Mouse (Mus musculus): ENCODE measurements around the gene Lrrc74a.

Lrrc74a gene

GRCm38 (mm10) chr12:86719961-86720639 is 14.1 kb upstream of the Lrrc74a start:
- no peak for DNase-seq (ENCODE audit: low read depth, low spot score)

DNA sequence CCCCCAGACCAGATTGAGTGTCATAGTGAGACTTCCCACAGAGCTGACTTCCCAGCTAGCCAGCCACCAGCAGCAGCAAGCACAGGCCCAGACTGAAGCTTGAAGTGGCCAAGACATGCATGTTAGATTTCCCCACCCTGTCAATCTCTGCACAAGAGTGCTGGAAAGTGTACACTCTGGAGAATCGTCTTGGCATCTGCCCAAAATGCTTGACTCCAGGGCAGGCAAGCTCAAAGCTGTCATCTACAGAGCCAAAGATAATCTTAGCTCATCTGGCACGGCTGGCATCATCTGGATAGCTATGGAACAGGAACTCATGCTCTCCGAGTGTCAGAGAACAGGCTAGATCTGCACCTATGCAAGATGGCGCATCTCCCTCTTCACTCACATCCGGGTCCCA is 12.7 kb upstream of the Lrrc74a start:
- no peak for DNase-seq (ENCODE audit: low read depth, low spot score)

DNA sequence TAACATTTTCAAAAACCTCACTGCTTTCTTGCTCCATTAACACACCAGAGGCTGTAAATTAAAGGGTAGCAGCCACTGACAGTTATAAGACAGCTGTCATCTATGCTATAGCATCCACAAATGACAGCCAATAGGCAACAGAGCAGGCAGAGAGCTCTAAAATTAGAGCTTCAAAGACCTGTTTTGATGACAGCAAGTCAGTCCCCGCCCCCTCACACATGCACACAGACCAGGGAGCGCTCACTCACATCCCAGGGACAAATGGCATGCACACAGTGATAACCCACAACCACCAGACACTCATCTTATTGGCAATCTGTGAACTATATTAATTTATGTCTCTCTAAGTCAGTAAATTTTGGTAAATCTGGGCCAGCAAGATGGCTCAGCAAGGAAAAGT is 9.9 kb upstream of the Lrrc74a start:
- no peak for DNase-seq (ENCODE audit: low read depth, low spot score)

DNA sequence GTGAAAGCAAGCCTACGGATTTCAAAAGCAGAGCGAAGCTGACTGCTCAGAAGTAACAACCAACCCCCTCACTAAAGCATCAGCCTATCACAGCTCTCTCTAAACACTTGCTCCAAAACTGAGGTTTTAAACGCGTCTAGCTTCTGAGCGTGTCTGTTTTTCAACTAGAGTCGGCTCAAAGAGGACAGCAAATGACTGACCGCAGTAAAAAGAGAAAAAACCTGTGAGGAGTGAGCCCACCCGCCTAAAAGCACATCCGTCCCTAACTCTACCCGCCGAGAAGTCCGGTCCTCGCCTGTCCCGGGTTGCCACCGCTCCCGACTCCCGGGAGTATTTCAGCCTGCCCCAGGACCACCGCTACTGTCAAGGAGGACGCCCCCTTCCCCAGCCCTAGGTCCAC is 8.5 kb upstream of the Lrrc74a start:
- DNase-seq (ENCODE audit: low read depth, low spot score): no peak

- DNase-seq (ENCODE audit: low read depth, low spot score): peak; percentile 94
Observed at GRCm38 (mm10) chr12:86726120-86726640, 8.0 kb upstream of the Lrrc74a start, which contains the start of gene Angel1. TSS of gene Angel1 (minus strand) at chr12:86726460.

GRCm38 (mm10) chr12:86761036-86761435 is 26.9 kb downstream of the Lrrc74a start:
- no peak for DNase-seq (ENCODE audit: low read depth, low spot score)

DNA sequence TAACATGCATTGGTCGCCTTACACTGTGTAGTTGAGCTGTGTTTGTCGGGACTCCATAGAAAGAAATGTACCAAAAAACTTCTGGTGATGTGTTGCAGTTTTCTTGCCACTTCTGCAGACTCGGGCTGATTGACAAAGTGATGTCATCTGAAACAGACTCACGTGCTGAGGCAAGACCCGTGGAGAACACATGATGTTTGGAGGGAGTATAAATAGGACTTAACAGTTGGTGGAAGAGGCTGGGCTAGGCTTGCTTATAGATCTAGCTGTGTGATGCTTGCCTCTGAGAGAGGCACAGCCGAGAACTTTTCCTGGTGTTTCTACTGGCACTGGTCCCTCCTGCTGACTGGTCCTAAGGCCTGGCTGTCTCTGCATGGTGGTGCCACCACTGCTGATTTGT is 29.9 kb downstream of the Lrrc74a start:
- DNase-seq (ENCODE audit: low read depth, low spot score): no peak

- DNase-seq (ENCODE audit: low read depth, low spot score): no peak
Observed at GRCm38 (mm10) chr12:86766467-86766866, 32.3 kb downstream of the Lrrc74a start.

- no peak for DNase-seq (ENCODE audit: low read depth, low spot score)
Observed at GRCm38 (mm10) chr12:86767868-86768631, 33.9 kb downstream of the Lrrc74a start.

DNA sequence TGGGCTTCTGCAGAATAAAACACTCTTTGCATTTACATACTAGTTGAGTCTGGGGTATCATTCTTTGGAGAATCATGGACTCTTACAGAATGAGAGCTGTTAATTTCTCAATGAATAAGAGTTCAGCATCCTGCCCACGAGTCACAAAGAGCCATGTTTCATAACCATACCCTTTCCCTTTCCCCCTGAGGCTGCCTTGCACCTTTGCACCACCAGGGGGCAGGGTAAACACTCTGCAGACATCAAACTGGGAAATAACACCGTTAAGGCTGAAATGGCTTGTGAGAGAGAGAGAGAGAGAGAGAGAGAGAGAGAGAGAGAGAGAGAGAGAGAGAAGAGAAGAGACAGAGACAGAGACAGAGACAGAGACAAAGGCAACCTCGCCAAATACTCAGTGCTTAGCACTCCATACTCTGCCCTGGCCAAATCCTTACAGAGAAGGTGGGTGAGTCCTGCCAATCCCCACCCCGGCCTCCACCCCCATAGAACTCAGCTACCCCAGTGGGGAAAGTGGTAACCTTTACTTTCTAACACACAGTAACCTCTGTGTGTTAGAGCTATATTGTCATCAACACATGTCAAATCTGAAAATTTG is 34.9 kb downstream of the Lrrc74a start:
- DNase-seq (ENCODE audit: low read depth, low spot score): peak; percentile 61

DNA sequence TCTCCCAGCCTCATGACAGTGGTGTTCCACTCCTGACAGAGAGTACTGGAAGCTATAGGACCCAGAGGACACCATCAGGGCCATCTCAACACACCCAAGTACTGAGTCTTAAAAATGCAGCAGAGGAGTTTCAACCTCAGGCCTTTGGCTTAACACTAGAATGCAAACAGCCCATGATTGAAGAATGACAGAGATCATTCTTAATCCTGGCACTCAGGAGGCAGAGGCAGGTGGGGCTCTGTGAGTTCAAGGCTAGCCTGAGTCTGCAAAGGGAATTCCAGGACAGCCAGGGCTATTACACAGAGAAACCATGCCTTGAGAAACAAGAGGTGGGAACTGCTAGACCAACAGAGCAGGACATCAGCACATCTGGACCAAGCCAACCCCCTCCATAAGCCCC is 35.6 kb downstream of the Lrrc74a start:
- DNase-seq (ENCODE audit: low read depth, low spot score): no peak

GRCm38 (mm10) chr12:86770261-86770670 is 36.1 kb downstream of the Lrrc74a start:
- DNase-seq (ENCODE audit: low read depth, low spot score): no peak

GRCm38 (mm10) chr12:86770927-86771326 is 36.8 kb downstream of the Lrrc74a start:
- DNase-seq (ENCODE audit: low read depth, low spot score): no peak

DNA sequence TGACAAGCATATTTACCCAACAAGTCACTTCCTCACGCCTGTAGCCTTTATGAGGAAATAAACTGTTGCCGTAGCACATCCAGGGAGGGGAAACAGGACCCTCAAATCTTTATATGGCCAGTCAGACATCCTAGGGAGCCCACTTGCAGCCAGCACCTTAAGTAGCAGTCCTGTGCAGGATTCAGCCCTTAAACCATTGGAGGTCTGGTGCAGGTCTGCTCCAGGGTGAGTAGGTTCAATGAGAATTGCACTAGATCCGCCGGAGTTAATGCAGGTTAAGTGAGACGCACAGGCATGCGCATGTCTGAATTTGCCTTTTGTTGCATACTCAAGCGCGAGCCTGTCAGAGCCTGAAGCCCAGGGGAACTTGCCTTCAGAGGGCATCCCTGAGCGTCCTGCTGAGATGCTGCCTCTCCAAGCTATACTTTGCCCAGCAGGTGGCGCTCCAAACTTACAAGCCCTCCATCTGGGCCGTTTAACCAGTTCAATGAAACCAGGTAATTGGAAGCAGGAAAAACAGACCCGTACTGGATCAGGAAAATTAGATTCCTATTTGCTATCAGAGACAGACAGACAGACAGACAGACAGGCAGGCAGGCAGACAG is 37.8 kb downstream of the Lrrc74a start:
- DNase-seq (ENCODE audit: low read depth, low spot score): peak; percentile 93

GRCm38 (mm10) chr12:86772551-86772950 is 38.4 kb downstream of the Lrrc74a start:
- no peak for DNase-seq (ENCODE audit: low read depth, low spot score)

DNA sequence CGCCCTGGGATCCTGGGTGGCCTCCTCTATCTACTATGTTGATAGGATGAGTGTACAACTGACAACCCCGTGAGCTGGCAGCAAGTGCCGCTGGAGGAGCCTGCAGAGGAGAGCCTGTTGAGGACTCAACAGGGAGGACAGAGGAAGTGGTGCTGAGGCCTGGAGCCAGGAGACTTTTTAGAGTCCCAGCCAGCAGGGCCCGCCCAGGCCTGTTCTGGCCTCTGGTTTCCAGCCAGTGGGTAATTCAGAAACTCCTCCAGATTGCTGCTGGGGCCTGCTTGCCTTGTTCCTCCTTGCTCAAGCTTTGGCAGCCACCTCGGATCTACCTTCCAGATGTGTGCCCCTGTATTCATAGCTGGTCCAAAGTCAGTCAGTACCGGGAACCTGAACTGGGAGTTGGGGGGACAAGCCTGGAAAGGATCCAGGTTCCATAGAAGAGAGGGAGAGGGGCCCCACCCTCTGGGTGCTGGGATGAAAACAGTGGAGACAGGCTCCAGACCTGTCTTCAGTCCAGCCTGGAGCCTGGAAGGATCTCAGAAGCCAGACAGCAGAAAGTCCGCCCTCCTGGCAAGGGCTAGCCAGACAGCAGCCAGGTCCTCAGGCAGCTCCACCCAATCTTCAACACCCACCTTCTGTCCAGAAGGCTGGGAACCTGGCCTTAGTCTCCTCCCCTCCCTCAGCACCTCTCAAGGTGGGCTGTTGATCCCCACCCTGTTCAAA is 41.6 kb downstream of the Lrrc74a start:
- no peak for DNase-seq (ENCODE audit: low read depth, low spot score)

GRCm38 (mm10) chr12:86776341-86776860 is 42.2 kb downstream of the Lrrc74a start:
- no peak for DNase-seq (ENCODE audit: low read depth, low spot score)

DNA sequence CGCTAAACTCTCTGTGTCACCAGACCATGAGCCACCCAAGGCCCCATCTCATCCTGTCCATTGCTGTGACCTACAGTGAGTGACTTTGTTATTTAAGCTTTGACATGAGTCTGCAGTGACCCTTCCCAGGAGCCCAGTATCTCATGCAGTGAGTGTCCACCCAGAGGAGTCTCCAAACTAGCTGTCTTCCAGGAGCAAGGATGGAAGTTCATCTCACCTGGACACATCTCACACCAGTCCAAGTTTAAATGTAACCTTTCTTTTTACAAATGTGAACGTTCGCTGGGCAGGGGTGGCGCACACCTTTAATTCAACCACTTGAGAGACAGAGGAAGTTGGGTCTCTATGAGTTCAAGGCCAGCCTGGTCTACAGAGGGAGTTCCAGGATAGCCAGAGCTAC is 44.4 kb downstream of the Lrrc74a start:
- DNase-seq (ENCODE audit: low read depth, low spot score): no peak

DNA sequence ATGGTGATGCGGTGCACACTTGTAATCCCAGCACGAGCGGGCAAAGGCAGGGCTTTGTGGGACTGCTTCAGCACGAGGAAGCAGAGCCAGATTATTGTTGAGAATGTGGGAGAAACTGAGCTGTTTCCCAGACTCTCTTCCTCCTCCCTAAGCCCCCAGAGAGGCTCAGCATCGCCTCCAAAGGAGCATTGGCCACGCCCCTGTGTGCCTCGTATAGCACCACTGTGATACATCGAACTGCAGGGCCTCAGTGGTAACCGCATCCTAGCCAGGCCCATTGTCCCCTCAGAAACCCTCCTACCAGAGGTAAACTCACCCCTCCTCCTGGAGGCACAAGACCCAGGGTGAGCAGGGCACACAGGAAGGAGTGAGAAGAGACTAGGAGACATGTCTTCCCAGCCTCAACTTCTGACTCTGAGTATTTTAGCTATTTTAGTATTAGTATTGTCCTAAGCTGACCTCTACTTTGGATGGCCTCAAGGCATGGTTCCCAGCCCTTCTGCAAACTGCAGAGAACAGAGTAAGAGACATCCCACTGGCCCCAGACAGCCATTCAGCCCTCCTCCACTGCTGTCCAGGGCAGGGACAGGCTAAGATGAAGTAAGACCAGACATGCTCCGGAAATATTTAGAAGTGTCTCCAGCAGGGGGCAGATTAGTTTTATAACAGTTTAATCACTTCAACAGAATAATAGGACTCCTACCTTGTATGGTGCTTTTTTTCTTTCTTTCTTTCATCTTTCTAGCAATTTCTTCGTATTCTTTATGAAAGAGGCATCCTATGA is 45.2 kb downstream of the Lrrc74a start:
- DNase-seq (ENCODE audit: low read depth, low spot score): no peak

GRCm38 (mm10) chr12:86781654-86782202 is 47.6 kb downstream of the Lrrc74a start:
- no peak for DNase-seq (ENCODE audit: low read depth, low spot score)
